Mouse (Mus musculus) left cerebral cortex, postnatal 10 days (tissue): ENCODE measurements at regions not wholly inside any gene's neighbourhood (a gene's known extent, or its start where the extent isn't known, plus 50 kb on each side); places are given as distances from the start of the nearest gene placed in this dataset.

ENCODE experiments used
- DNase-seq, 2 experiments: peaks; one replicate each; pipeline ENCODE4 v3.0.0; 2021 to 2022; ENCODE audit warnings: low spot score in 2 of 2, mixed read lengths in 1 of 2; ENCODE audit errors: extremely low spot score in 1 of 2
- intact Hi-C: fragments of 180-260 bp; cut with DNase I; formaldehyde crosslinking; loops from one replicate; pipeline ENCODE4 v1.15.1; 2025

GRCm38 (mm10) chr1:121650071-121650470 is 82.3 kb upstream of the Ddx18 start:
- intact Hi-C loops: no loop called here
- DNase-seq: no peak

GRCm38 (mm10) chr1:121631466-121631865 is 63.7 kb upstream of the Ddx18 start:
- DNase-seq: no peak
- intact Hi-C loops: no loop called here

- no peak for DNase-seq
- intact Hi-C loops: no loop called here
Measured at GRCm38 (mm10) chr1:121620262-121620661, 52.5 kb upstream of the Ddx18 start.

GRCm38 (mm10) chr1:121618550-121618949 is 50.8 kb upstream of the Ddx18 start:
- intact Hi-C loops: no loop called here
- no peak for DNase-seq
